Mouse (Mus musculus) kidney, adult 2 months (tissue): ENCODE data around the gene Hist1h2ad.
"Not testable (repeated sequence)": the region's sequence is repeated elsewhere in the genome, so short reads cannot be mapped to it uniquely, and the experiment has no call there.

Source experiments
- CTCF ChIP-seq: fragments of 200-500 bp; conservative IDR thresholded peaks from 2 replicates; pipeline ENCODE4 v1.5.1; 2011; ENCODE audit warnings: low read depth, mild to moderate bottlenecking, control low read depth, low read length, moderate library complexity, mixed read lengths; ENCODE audit not compliant: insufficient read depth, insufficient read length
- POLR2A ChIP-seq: fragments of 200-500 bp; IDR thresholded peaks from one replicate; pipeline ENCODE4 v1.6.1; 2011; ENCODE audit warnings: low read depth, low read length, control low read depth

DNA sequence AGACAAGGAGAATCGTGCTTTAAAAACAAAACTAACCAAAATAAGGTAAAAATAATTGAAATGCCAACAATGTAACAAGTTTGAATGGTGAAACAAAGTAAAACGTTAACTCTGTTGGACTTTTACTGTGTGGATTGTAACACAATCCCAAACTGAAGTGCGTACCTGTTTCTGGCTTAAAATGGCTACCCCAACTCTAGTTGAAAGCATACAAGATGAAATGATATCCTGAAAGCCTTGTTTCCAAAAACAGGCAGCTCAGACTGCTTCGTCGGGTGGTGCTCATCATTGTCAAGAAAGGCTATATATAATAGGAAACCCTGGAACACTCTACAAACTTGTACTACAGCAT is 12.7 kb upstream of the Hist1h2ad start:
- not testable (repeated sequence) for TF ChIP-seq CTCF, POLR2A
